Mouse (Mus musculus) layer of hippocampus, postnatal 10 days (tissue): ENCODE measurements around the gene Ces1g. TPM values are rescaled to one million over a fixed set of nuclear protein-coding genes. Genes with fewer than 3 reads are reported as not detected.

Source experiments
- total RNA-seq, 2 experiments: library from RNA; stranded (reverse); gene quantifications; 2 replicates each; pipeline ENCODE4 v1.2.3; 2021

The Ces1g gene
- total RNA-seq, 2 experiments from 2014 or later: not detected

Other genes starting within 250 kb of the Ces1g start
- not detected for gene Ces1c, start 206.0 kb downstream of the Ces1g start, total RNA-seq
- gene Ces1d, start 139.5 kb downstream of the Ces1g start, total RNA-seq: not detected
- gene Ces1e, start 107.7 kb downstream of the Ces1g start, total RNA-seq: not detected
- not detected for gene Ces1f, start 57.6 kb downstream of the Ces1g start, total RNA-seq
- gene Ces1h, start 42.4 kb upstream of the Ces1g start, total RNA-seq: not detected
- gene Ces5a, start 198.5 kb upstream of the Ces1g start, total RNA-seq: 1 to 10 TPM in 1 of 2 experiments, under 1 TPM in 1; 0.78 to 2.2 TPM